Mouse (Mus musculus): ENCODE data around the gene Sh3rf1. TPM values are rescaled to one million over a fixed set of nuclear protein-coding genes. Genes with fewer than 3 reads are reported as not detected.

The Sh3rf1 gene
- polyA plus RNA-seq, 1 experiment from 2014 or later: 15.5 TPM

DNA sequence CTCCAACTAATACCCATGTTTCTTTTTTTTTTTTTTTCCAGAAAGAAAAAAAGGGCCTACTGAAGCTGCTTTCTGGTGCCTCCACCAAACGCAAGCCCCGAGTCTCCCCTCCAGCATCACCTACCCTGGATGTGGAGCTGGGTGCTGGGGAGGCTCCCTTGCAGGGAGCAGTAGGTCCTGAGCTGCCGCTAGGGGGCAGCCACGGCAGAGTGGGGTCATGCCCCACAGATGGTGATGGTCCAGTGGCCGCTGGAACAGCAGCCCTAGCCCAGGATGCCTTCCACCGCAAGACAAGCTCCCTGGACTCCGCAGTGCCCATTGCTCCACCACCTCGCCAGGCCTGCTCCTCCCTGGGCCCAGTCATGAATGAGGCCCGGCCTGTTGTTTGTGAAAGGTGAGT, 160.9 kb downstream of the Sh3rf1 start:
- 76% methylated on average over 9 of the region's 9 CpGs for WGBS
- ATAC-seq (ENCODE audit: insufficient number of reproducible peaks, insufficient read depth, low FRiP score, low read depth): no peak

DNA sequence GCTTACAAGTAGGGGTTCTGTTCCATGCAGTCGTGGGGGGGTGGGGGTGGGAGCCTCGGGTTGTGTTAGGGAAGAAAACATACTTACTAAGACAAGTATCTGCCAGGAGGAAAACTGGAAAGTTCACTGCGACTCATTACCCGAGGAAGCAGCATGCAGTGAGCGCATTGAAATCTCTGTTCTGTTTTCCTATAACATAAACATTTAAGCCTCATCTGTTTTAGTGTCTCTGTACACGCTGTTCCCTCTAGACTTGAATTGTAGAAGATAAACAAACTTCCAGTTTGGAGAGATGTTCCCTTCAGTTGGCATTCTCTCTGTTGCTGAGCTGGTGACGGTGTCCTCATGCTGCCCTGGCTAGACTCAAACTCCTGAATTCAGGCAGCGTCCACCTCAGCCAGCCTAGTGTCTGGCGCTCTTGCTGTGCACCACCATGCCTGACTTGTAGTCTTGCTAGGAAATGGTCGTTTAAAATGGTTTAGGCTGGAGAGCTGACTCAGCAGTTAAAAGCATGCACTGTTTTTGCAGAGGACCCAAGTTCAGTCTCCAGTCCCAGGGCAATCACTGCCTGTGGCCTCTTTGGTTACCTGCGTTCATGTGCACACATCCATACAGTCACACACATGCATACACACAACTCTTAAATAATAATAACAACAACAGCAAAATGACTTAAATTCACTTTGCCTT, 162.0 kb downstream of the Sh3rf1 start:
- Histone ChIP-seq H3K4me3 (ENCODE audit: low read depth, low read length) (no peak overlapping the region), H3K4me2 (replicated peaks; ENCODE audit: low read depth, low read length) (no peak overlapping the region), H3K4me1 (ENCODE audit: control insufficient read depth, insufficient read depth, low read length) (peaks cover 6% of the 10 kb centered on the region; the same call in 1 of the 2 replicates), H3K27ac (ENCODE audit: low read length) (no peak overlapping the region), H3K36me3 (ENCODE audit: control insufficient read depth, insufficient read depth, low read length) (peaks cover 14% of the 10 kb centered on the region), H3K9me3 (ENCODE audit: control insufficient read depth, low read depth, low read length) (no peaks in the 10 kb centered on the region), H3K9ac (replicated peaks; ENCODE audit: low read depth, low read length) (no peak overlapping the region), H3K27me3 (ENCODE audit: control insufficient read depth, insufficient read depth, low read length) (no peaks in the 10 kb centered on the region)
- 59% methylated on average over 11 of the region's 11 CpGs for WGBS
- ATAC-seq (ENCODE audit: insufficient number of reproducible peaks, insufficient read depth, low FRiP score, low read depth): no peak

More for the DNA sequence above, 160.9 kb downstream of the Sh3rf1 start:
- no peak overlapping the region for H3K4me2 ChIP-seq (replicated peaks; ENCODE audit: low read depth, low read length)
- H3K4me3 ChIP-seq (ENCODE audit: low read depth, low read length): no peak overlapping the region
- no peak overlapping the region for H3K9ac ChIP-seq (replicated peaks; ENCODE audit: low read depth, low read length)
- H3K27ac ChIP-seq (ENCODE audit: low read length): no peak overlapping the region
- no peaks in the 10 kb centered on the region for H3K9me3 ChIP-seq (ENCODE audit: control insufficient read depth, low read depth, low read length)
- no peaks in the 10 kb centered on the region for H3K27me3 ChIP-seq (ENCODE audit: control insufficient read depth, insufficient read depth, low read length)
- peaks cover 14% of the 10 kb centered on the region for H3K36me3 ChIP-seq (ENCODE audit: control insufficient read depth, insufficient read depth, low read length)
- H3K4me1 ChIP-seq (ENCODE audit: control insufficient read depth, insufficient read depth, low read length): peaks cover 6% of the 10 kb centered on the region; the same call in 1 of the 2 replicates

GRCm38 (mm10) chr8:61386645-61387044, 163.0 kb downstream of the Sh3rf1 start:
- no peaks in the 10 kb centered on the region for H3K27me3 ChIP-seq (ENCODE audit: control insufficient read depth, insufficient read depth, low read length)
- no peak overlapping the region for H3K9ac ChIP-seq (replicated peaks; ENCODE audit: low read depth, low read length)
- H3K36me3 ChIP-seq (ENCODE audit: control insufficient read depth, insufficient read depth, low read length): peaks cover 14% of the 10 kb centered on the region
- H3K4me1 ChIP-seq (ENCODE audit: control insufficient read depth, insufficient read depth, low read length): peaks cover 12% of the 10 kb centered on the region; the same call in 1 of the 2 replicates
- ATAC-seq (ENCODE audit: insufficient number of reproducible peaks, insufficient read depth, low FRiP score, low read depth): no peak; the same call in 1 of the 2 replicates
- no peak overlapping the region for H3K4me3 ChIP-seq (ENCODE audit: low read depth, low read length)
- 45% methylated on average over 7 of the region's 7 CpGs for WGBS
- no peaks in the 10 kb centered on the region for H3K9me3 ChIP-seq (ENCODE audit: control insufficient read depth, low read depth, low read length)
- H3K4me2 ChIP-seq (replicated peaks; ENCODE audit: low read depth, low read length): no peak overlapping the region
- H3K27ac ChIP-seq (ENCODE audit: low read length): peak overlapping the region; percentile 28; the same call in 1 of the 2 replicates

- no peak for ATAC-seq (ENCODE audit: insufficient number of reproducible peaks, insufficient read depth, low FRiP score, low read depth)
- H3K36me3 ChIP-seq (ENCODE audit: control insufficient read depth, insufficient read depth, low read length): peaks cover 14% of the 10 kb centered on the region
These were observed 163.9 kb downstream of the Sh3rf1 start for GRCm38 (mm10) chr8:61387501-61387963.

DNA sequence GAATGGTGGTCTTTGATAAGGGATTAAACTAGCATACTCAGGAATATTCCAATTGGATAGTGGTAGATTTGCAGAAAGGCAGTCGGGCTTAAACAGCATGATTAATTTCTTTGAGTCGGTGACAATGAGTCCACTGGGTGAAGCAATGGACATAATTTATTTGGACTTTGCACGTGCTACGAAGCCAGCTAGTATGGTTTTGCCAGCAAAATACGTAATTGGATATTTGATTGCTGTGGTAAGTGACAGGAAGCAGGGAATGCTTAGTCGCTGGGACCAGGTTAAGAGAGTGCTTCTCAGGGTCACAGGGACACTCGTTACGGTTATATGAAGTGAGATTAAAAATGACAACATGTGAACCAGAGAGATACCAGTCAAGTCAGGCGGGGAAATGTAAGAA, 164.7 kb downstream of the Sh3rf1 start:
- H3K27me3 ChIP-seq (ENCODE audit: control insufficient read depth, insufficient read depth, low read length): no peaks in the 10 kb centered on the region
- no peaks in the 10 kb centered on the region for H3K9me3 ChIP-seq (ENCODE audit: control insufficient read depth, low read depth, low read length)
- no peak overlapping the region for H3K4me3 ChIP-seq (ENCODE audit: low read depth, low read length)
- no peak overlapping the region for H3K27ac ChIP-seq (ENCODE audit: low read length)
- ATAC-seq (ENCODE audit: insufficient number of reproducible peaks, insufficient read depth, low FRiP score, low read depth): no peak
- H3K4me1 ChIP-seq (ENCODE audit: control insufficient read depth, insufficient read depth, low read length): peaks cover 12% of the 10 kb centered on the region; the same call in 1 of the 2 replicates
- 72% methylated on average over 9 of the region's 9 CpGs for WGBS
- no peak overlapping the region for H3K4me2 ChIP-seq (replicated peaks; ENCODE audit: low read depth, low read length)
- H3K9ac ChIP-seq (replicated peaks; ENCODE audit: low read depth, low read length): no peak overlapping the region
- peaks cover 14% of the 10 kb centered on the region for H3K36me3 ChIP-seq (ENCODE audit: control insufficient read depth, insufficient read depth, low read length)

More at GRCm38 (mm10) chr8:61387501-61387963, 163.9 kb downstream of the Sh3rf1 start:
- Histone ChIP-seq H3K4me1 (ENCODE audit: control insufficient read depth, insufficient read depth, low read length) (peaks cover 12% of the 10 kb centered on the region; the same call in 1 of the 2 replicates), H3K9ac (replicated peaks; ENCODE audit: low read depth, low read length) (no peak overlapping the region), H3K9me3 (ENCODE audit: control insufficient read depth, low read depth, low read length) (no peaks in the 10 kb centered on the region), H3K27me3 (ENCODE audit: control insufficient read depth, insufficient read depth, low read length) (no peaks in the 10 kb centered on the region), H3K4me3 (ENCODE audit: low read depth, low read length) (no peak overlapping the region), H3K4me2 (replicated peaks; ENCODE audit: low read depth, low read length) (no peak overlapping the region), H3K27ac (ENCODE audit: low read length) (peak overlapping the region; percentile 28; the same call in 1 of the 2 replicates)
- WGBS: 48% methylated on average over 6 of the region's 6 CpGs

GRCm38 (mm10) chr8:61390307-61391057, 166.8 kb downstream of the Sh3rf1 start:
- Histone ChIP-seq H3K9ac (replicated peaks; ENCODE audit: low read depth, low read length) (no peak overlapping the region), H3K4me1 (ENCODE audit: control insufficient read depth, insufficient read depth, low read length) (peaks cover 12% of the 10 kb centered on the region; the same call in 1 of the 2 replicates), H3K9me3 (ENCODE audit: control insufficient read depth, low read depth, low read length) (no peaks in the 10 kb centered on the region), H3K36me3 (ENCODE audit: control insufficient read depth, insufficient read depth, low read length) (peaks cover 3% of the 10 kb centered on the region; the same call in 1 of the 2 replicates), H3K27me3 (ENCODE audit: control insufficient read depth, insufficient read depth, low read length) (no peaks in the 10 kb centered on the region), H3K27ac (ENCODE audit: low read length) (no peak overlapping the region), H3K4me2 (replicated peaks; ENCODE audit: low read depth, low read length) (no peak overlapping the region), H3K4me3 (ENCODE audit: low read depth, low read length) (no peak overlapping the region)
- ATAC-seq (ENCODE audit: insufficient number of reproducible peaks, insufficient read depth, low FRiP score, low read depth): peak; percentile 81
- WGBS: 75% methylated on average over 18 of the region's 18 CpGs

GRCm38 (mm10) chr8:61391058-61391434, 167.4 kb downstream of the Sh3rf1 start:
- H3K4me3 ChIP-seq (ENCODE audit: low read depth, low read length): no peak overlapping the region
- no peak overlapping the region for H3K9ac ChIP-seq (replicated peaks; ENCODE audit: low read depth, low read length)
- H3K27me3 ChIP-seq (ENCODE audit: control insufficient read depth, insufficient read depth, low read length): no peaks in the 10 kb centered on the region
- 0 out of 2 replicates have a peak overlapping the region, but pooled peaks have one; percentile 10 for H3K27ac ChIP-seq (ENCODE audit: low read length)
- WGBS: 59% methylated on average over 13 of the region's 13 CpGs
- H3K4me1 ChIP-seq (ENCODE audit: control insufficient read depth, insufficient read depth, low read length): peaks cover 10% of the 10 kb centered on the region; the same call in 1 of the 2 replicates
- H3K4me2 ChIP-seq (replicated peaks; ENCODE audit: low read depth, low read length): no peak overlapping the region
- ATAC-seq (ENCODE audit: insufficient number of reproducible peaks, insufficient read depth, low FRiP score, low read depth): peak; percentile 62
- H3K36me3 ChIP-seq (ENCODE audit: control insufficient read depth, insufficient read depth, low read length): no peaks in the 10 kb centered on the region; the same call in 1 of the 2 replicates
- H3K9me3 ChIP-seq (ENCODE audit: control insufficient read depth, low read depth, low read length): no peaks in the 10 kb centered on the region

GRCm38 (mm10) chr8:61397139-61397538, 173.5 kb downstream of the Sh3rf1 start:
- ATAC-seq (ENCODE audit: insufficient number of reproducible peaks, insufficient read depth, low FRiP score, low read depth): peak; percentile 89
- H3K4me2 ChIP-seq (replicated peaks; ENCODE audit: low read depth, low read length): no peak overlapping the region
- H3K27me3 ChIP-seq (ENCODE audit: control insufficient read depth, insufficient read depth, low read length): no peaks in the 10 kb centered on the region
- no peaks in the 10 kb centered on the region for H3K9me3 ChIP-seq (ENCODE audit: control insufficient read depth, low read depth, low read length)
- H3K4me3 ChIP-seq (ENCODE audit: low read depth, low read length): no peak overlapping the region
- H3K4me1 ChIP-seq (ENCODE audit: control insufficient read depth, insufficient read depth, low read length): 0 out of 2 replicates have a peak, but pooled peaks cover 13% of the 10 kb centered on the region
- no peak overlapping the region for H3K27ac ChIP-seq (ENCODE audit: low read length)
- H3K9ac ChIP-seq (replicated peaks; ENCODE audit: low read depth, low read length): no peak overlapping the region
- H3K36me3 ChIP-seq (ENCODE audit: control insufficient read depth, insufficient read depth, low read length): no peaks in the 10 kb centered on the region; the same call in 1 of the 2 replicates
- 12% methylated on average over 2 of the region's 2 CpGs for WGBS
